Mouse (Mus musculus): ENCODE measurements around the gene Fbrsl1.
A peak's percentile ranks its signal among the peaks of the same experiment; 100 is the strongest.

The Fbrsl1 gene

GRCm38 (mm10) chr5:110408967-110409366, 39.3 kb downstream of the Fbrsl1 start:
- DNase-seq: no peak

- no peak for DNase-seq
Measured at GRCm38 (mm10) chr5:110406065-110406714, 42.1 kb downstream of the Fbrsl1 start.

GRCm38 (mm10) chr5:110403931-110404330, 44.4 kb downstream of the Fbrsl1 start:
- no peak for DNase-seq

- no peak for DNase-seq
Measured at GRCm38 (mm10) chr5:110402557-110402956, 45.7 kb downstream of the Fbrsl1 start.

- DNase-seq: no peak
Measured at GRCm38 (mm10) chr5:110401101-110401500, 47.2 kb downstream of the Fbrsl1 start.

- no peak for DNase-seq
Measured at GRCm38 (mm10) chr5:110395006-110395661, 53.2 kb downstream of the Fbrsl1 start.

- no peak for DNase-seq
Measured at GRCm38 (mm10) chr5:110392727-110393126, 55.6 kb downstream of the Fbrsl1 start.

- DNase-seq: no peak
Measured at GRCm38 (mm10) chr5:110390631-110391030, 57.7 kb downstream of the Fbrsl1 start.

- DNase-seq: no peak
Measured at GRCm38 (mm10) chr5:110387332-110387731, 61.0 kb downstream of the Fbrsl1 start.

GRCm38 (mm10) chr5:110386371-110387330, 61.7 kb downstream of the Fbrsl1 start:
- DNase-seq: peak; percentile 61

GRCm38 (mm10) chr5:110385263-110385662, 63.0 kb downstream of the Fbrsl1 start:
- no peak for DNase-seq

- DNase-seq: no peak
Measured at GRCm38 (mm10) chr5:110384491-110384890, 63.8 kb downstream of the Fbrsl1 start.

GRCm38 (mm10) chr5:110379823-110380222, 68.5 kb downstream of the Fbrsl1 start:
- DNase-seq: no peak

GRCm38 (mm10) chr5:110379086-110379485, 69.2 kb downstream of the Fbrsl1 start:
- no peak for DNase-seq

- DNase-seq: no peak
Measured at GRCm38 (mm10) chr5:110378181-110378583, 70.1 kb downstream of the Fbrsl1 start.

GRCm38 (mm10) chr5:110376802-110377433, 71.4 kb downstream of the Fbrsl1 start:
- DNase-seq: peak; percentile 65

GRCm38 (mm10) chr5:110363822-110364545, 84.3 kb downstream of the Fbrsl1 start:
- no peak for DNase-seq

GRCm38 (mm10) chr5:110363179-110363821, 85.0 kb downstream of the Fbrsl1 start:
- DNase-seq: peak; percentile 88

- DNase-seq: no peak
Measured at GRCm38 (mm10) chr5:110362813-110363178, 85.5 kb downstream of the Fbrsl1 start.

- no peak for DNase-seq
Measured at GRCm38 (mm10) chr5:110361465-110361864, 86.8 kb downstream of the Fbrsl1 start.

GRCm38 (mm10) chr5:110357531-110358179, 90.6 kb downstream of the Fbrsl1 start:
- DNase-seq: peak; percentile 60

Data from right cerebral cortex, adult 18-20 months (tissue).